Mouse (Mus musculus) left cerebral cortex, postnatal 25 days (tissue): Measurements from ENCODE around the gene Zbtb20. TPM values are rescaled to one million over a fixed set of nuclear protein-coding genes. Genes with fewer than 3 reads are reported as not detected.
A peak's percentile ranks its signal among the peaks of the same experiment; 100 is the strongest.

Experiments used
- DNase-seq, 2 experiments: peaks; one replicate each; pipeline ENCODE4 v3.0.0; 2022; ENCODE audit warnings: low spot score in 2 of 2, mixed read lengths in 1 of 2
- intact Hi-C: fragments of 180-260 bp; cut with DNase I; formaldehyde crosslinking; loops from one replicate; pipeline ENCODE4 v1.15.1; 2025
- total RNA-seq, 2 experiments: library from RNA; stranded (reverse); gene quantifications; 2 replicates each; pipeline ENCODE4 v1.2.3; 2021

The Zbtb20 gene
- total RNA-seq, 2 experiments from 2014 or later, result 43.0 to 58.8 TPM

GRCm38 (mm10) chr16:43169273-43169905 lies 293.7 kb downstream of the Zbtb20 start:
- no peak for DNase-seq
- intact Hi-C loops, result loop anchor here (5.0 kb wide), 1 partner anchor 332 kb away; no protein-coding TSS in a partner anchor

GRCm38 (mm10) chr16:43172139-43172538 lies 296.5 kb downstream of the Zbtb20 start:
- no peak for DNase-seq
- intact Hi-C loops, result no loop called here

- no peak for DNase-seq
- intact Hi-C loops, result no loop called here
Observed at GRCm38 (mm10) chr16:43172912-43173311, 297.2 kb downstream of the Zbtb20 start.

GRCm38 (mm10) chr16:43174815-43175214 lies 299.1 kb downstream of the Zbtb20 start:
- DNase-seq, result no peak
- intact Hi-C loops, result no loop called here

- no peak for DNase-seq
- intact Hi-C loops, result no loop called here
Observed at GRCm38 (mm10) chr16:43181038-43181437, 305.4 kb downstream of the Zbtb20 start.

GRCm38 (mm10) chr16:43190390-43190789 lies 314.7 kb downstream of the Zbtb20 start:
- intact Hi-C loops, result no loop called here
- DNase-seq, result no peak

- no peak for DNase-seq
- intact Hi-C loops, result no loop called here
Observed at GRCm38 (mm10) chr16:43191060-43191850, 315.6 kb downstream of the Zbtb20 start.

GRCm38 (mm10) chr16:43193631-43194239 lies 318.1 kb downstream of the Zbtb20 start:
- DNase-seq, result peak in 1 of 2 experiments; percentile 22
- intact Hi-C loops, result no loop called here

GRCm38 (mm10) chr16:43217336-43218006 lies 341.8 kb downstream of the Zbtb20 start:
- intact Hi-C loops, result no loop called here
- no peak for DNase-seq

- no peak for DNase-seq
- intact Hi-C loops, result no loop called here
Observed at GRCm38 (mm10) chr16:43219367-43219766, 343.7 kb downstream of the Zbtb20 start.

- intact Hi-C loops, result no loop called here
Observed at GRCm38 (mm10) chr16:43221313-43221712, 345.6 kb downstream of the Zbtb20 start.

GRCm38 (mm10) chr16:43230253-43230652 lies 354.6 kb downstream of the Zbtb20 start:
- DNase-seq, result no peak
- intact Hi-C loops, result no loop called here

More at GRCm38 (mm10) chr16:43221313-43221712, 345.6 kb downstream of the Zbtb20 start:
- DNase-seq, result no peak

GRCm38 (mm10) chr16:43234249-43234648 lies 358.6 kb downstream of the Zbtb20 start:
- DNase-seq, result no peak
- intact Hi-C loops, result no loop called here

- intact Hi-C loops, result no loop called here
- no peak for DNase-seq
Observed at GRCm38 (mm10) chr16:43235317-43235716, 359.6 kb downstream of the Zbtb20 start.

- intact Hi-C loops, result no loop called here
- no peak for DNase-seq
Observed at GRCm38 (mm10) chr16:43235721-43236159, 360.1 kb downstream of the Zbtb20 start.

- intact Hi-C loops, result no loop called here
- no peak for DNase-seq
Observed at GRCm38 (mm10) chr16:43237551-43237950, 361.9 kb downstream of the Zbtb20 start.

GRCm38 (mm10) chr16:43247026-43247425 lies 371.3 kb downstream of the Zbtb20 start:
- DNase-seq, result no peak
- intact Hi-C loops, result no loop called here

- DNase-seq, result peak in 1 of 2 experiments; percentile 20
- intact Hi-C loops, result no loop called here
Observed at GRCm38 (mm10) chr16:43253077-43253476, 377.4 kb downstream of the Zbtb20 start.

- intact Hi-C loops, result no loop called here
- DNase-seq, result peak in 1 of 2 experiments; percentile 11
Observed at GRCm38 (mm10) chr16:43253746-43254145, 378.1 kb downstream of the Zbtb20 start.
